Mouse (Mus musculus) kidney, adult 10 weeks (tissue): ENCODE measurements around the gene Ahsg. TPM values are rescaled to one million over a fixed set of nuclear protein-coding genes. Genes with fewer than 3 reads are reported as not detected.

Source experiments
- polyA plus RNA-seq: library from polyadenylated mRNA; stranded (reverse); fragments of 350-450 nt; fragmentation: Illumina TruSeq; extraction: RNeasy Lipid Tissue Mini Kit (QIAGEN cat#74804); gene quantifications from one replicate; pipeline ENCODE4 v1.2.3, GENCODE M21; 2014; ENCODE audit warnings: low read depth, low replicate concordance

Gene Ahsg
- polyA plus RNA-seq = 0.36 TPM

DNA sequence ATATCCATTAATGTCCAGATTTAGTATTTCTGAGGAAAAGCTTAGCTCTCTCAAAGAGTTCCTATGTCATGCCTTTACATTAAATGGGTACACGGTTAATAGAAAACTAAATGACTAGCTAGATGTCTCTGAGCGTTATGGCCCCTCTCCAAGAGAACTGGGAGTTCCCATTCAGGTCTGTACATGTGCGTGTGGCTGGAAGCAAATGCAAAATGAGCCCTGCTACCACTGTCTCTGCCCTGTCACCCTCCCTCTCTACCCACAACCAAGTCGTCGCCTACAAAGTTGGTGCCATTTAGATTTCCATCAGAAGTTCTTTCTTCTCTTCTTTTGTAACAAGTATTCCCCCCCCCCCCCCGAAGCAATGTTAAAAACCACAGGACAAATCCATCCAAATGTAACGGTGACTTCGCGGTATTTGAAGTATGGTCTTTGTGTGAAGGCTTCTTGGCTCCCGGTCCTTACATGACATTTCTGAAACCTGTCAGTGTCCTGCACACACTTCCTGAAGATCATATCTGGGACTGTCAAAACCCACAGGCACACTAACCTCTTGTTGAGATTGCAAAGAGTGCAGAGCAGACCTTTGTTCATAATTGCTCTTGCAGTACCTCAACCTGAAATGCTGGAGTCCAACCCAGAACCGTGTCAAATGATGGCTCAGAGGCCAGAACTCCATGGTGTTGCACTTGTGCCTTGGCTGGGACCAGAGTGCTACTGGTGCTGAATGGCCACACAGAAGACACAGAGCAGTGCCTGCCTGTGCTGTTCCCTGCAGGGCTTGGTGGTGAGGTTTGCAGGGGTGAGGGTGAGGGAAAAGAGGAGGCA lies at the start of gene Ahsg:
Gene Ahsg, plus strand, starts transcription at position 595 of the 828 bp plus-strand sequence.

DNA sequence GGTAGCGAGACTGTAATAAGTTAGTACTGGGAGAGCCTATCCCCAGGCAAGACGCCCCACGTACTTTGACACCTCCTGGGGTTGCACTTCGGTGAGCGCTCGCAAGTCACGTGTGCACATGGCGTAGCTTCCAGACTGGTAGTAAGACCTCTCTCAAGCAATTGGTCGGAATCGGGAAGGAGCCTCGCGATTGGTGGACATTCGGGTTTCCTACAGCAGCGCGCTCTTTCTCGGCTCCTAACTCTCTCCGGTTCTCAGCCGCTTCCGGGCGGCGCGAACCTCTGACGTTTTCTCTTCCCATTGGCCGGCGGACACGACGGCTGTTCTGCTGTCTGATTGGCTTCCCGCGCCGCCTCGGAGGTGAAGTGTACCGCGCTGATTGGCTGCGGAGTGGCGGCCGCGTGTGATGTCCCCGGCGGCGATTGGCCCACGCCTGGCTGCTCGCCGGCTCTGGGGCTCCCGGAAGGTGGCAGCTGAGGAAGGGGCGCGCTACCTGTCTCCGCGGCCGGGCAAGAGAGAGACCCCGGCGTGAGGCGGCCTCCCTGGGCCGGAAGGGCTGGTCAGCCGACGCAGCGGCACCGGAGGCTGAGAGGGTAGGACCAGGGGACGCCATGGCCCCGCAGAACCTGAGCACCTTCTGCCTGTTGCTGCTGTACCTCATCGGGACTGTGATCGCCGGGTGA lies 33.5 kb upstream of the Ahsg start, which contains the start of the genes Tbccd1 and Dnajb11:
Gene Tbccd1, minus strand, starts transcription at position 239 of the 683 bp plus-strand sequence.
Gene Dnajb11, plus strand, starts transcription at position 415 of the 683 bp plus-strand sequence.

DNA sequence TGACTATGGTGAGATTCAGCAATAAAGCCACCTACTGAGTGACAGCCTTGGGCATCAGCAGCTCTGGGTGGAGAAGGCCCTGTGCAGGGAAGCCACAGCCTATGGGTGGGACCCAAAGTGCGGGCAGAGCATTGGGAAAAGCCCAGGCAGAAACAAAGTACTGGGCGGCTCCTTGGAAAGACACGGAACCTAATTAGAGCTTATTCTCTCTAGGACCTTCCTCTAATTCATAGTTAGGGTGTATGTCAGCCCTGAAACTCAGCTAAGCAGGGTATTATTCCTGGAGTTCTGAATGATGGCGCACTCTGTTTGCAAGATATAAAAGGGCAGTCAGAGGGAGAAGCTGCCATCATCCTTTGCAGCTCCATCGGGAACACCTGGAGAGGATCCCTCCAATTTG lies 27.0 kb downstream of the Ahsg start, which contains the start of gene Fetub:
Gene Fetub, plus strand, starts transcription at position 301 of the 400 bp plus-strand sequence.

Other genes starting within 250 kb of the Ahsg start
- gene Dgkg, start 234.1 kb upstream of the Ahsg start, polyA plus RNA-seq = 1.2 TPM
- gene Crygs, start 79.7 kb upstream of the Ahsg start, polyA plus RNA-seq = not detected
- 16.9 TPM for gene Tbccd1, start 33.6 kb upstream of the Ahsg start, polyA plus RNA-seq
- 70.3 TPM for gene Dnajb11, start 33.4 kb upstream of the Ahsg start, polyA plus RNA-seq
- gene Fetub, start 27.1 kb downstream of the Ahsg start, polyA plus RNA-seq = 0.32 TPM
- 0.24 TPM for gene Hrg, start 59.8 kb downstream of the Ahsg start, polyA plus RNA-seq
- gene Kng2, start 138.2 kb downstream of the Ahsg start, polyA plus RNA-seq = 626 TPM
- 1.5 TPM for gene Kng1, start 166.6 kb downstream of the Ahsg start, polyA plus RNA-seq
- 1,615 TPM for gene Eif4a2, start 216.2 kb downstream of the Ahsg start, polyA plus RNA-seq
- 19.9 TPM for gene Rfc4, start 236.5 kb downstream of the Ahsg start, polyA plus RNA-seq